8 mouse cellular contexts compared by ENCODE assay signal in genomic region chr4:125160320-125160950, GRCm38 (mm10). TPM values are rescaled to one million over a fixed set of nuclear protein-coding genes. Genes with fewer than 3 reads are reported as not detected.
DNase-seq lines count a peak whose midpoint lies in the region; ATAC-seq and TF ChIP-seq lines count a peak whose summit lies in the region.

No protein-coding gene starts in this region.

- no peak for TF ChIP-seq POLR2A in limb, embryonic 14.5 days (IDR thresholded peaks at IDR 0.05; ENCODE audit: borderline replicate concordance, extremely low read depth, insufficient read depth, insufficient read length)
- no peak for TF ChIP-seq POLR2A in myocyte (IDR thresholded peaks at IDR 0.05; ENCODE audit: insufficient read length, low read depth)

- no peak overlapping the region for H3ac ChIP-seq in myocyte (ENCODE audit: control insufficient read depth, insufficient read length)

- H3K27ac ChIP-seq in embryonic facial prominence, embryonic 14.5 days (replicated peaks; ENCODE audit: low read depth, low read length) = no peak overlapping the region
- no peak overlapping the region for H3K27ac ChIP-seq in heart, embryonic 12.5 days (ENCODE audit: poor library complexity, severe bottlenecking)
- H3K27ac ChIP-seq in kidney, embryonic 15.5 days = no peak overlapping the region
- H3K27ac ChIP-seq in limb, embryonic 14.5 days (replicated peaks; ENCODE audit: low read depth, low read length) = no peak overlapping the region

- WGBS in embryonic facial prominence, embryonic 14.5 days = 5% methylated on average over 19 of the region's 19 CpGs
- WGBS in heart, embryonic 12.5 days = 7% methylated on average over 19 of the region's 19 CpGs
- 5% methylated on average over 19 of the region's 19 CpGs for WGBS in kidney, embryonic 15.5 days
- WGBS in limb, embryonic 14.5 days = 5% methylated on average over 19 of the region's 19 CpGs

- no peaks in the 10 kb centered on the region for H3K79me2 ChIP-seq in myocyte (ENCODE audit: control insufficient read depth, insufficient read depth)

- peak; percentile 80 for ATAC-seq in embryonic facial prominence, embryonic 14.5 days (ENCODE audit: low read depth)
- ATAC-seq in heart, embryonic 12.5 days (ENCODE audit: insufficient number of reproducible peaks, low FRiP score) = no peak
- 0 out of 2 replicates have a peak, but pooled peaks have one; percentile 49 for ATAC-seq in kidney, embryonic 15.5 days (replicated peaks; ENCODE audit: low FRiP score)
- no peak; the same call in 1 of the 2 replicates for ATAC-seq in limb, embryonic 14.5 days (ENCODE audit: low FRiP score, low read depth)

- no peak overlapping the region; the same call in 1 of the 2 replicates for H3K4me3 ChIP-seq in embryonic facial prominence, embryonic 14.5 days (ENCODE audit: low read depth, low read length)
- no peak overlapping the region for H3K4me3 ChIP-seq in heart, embryonic 12.5 days
- H3K4me3 ChIP-seq in kidney, embryonic 15.5 days (replicated peaks) = no peak overlapping the region
- no peak overlapping the region for H3K4me3 ChIP-seq in limb, embryonic 14.5 days (replicated peaks; ENCODE audit: low read length)
- H3K4me3 ChIP-seq in myocyte = no peak overlapping the region

- peak overlapping the region; percentile 43 for H3K4me2 ChIP-seq in embryonic facial prominence, embryonic 14.5 days (ENCODE audit: low read depth, low read length)
- peak overlapping the region; percentile 36; the same call in 1 of the 2 replicates for H3K4me2 ChIP-seq in heart, embryonic 12.5 days
- H3K4me2 ChIP-seq in kidney, embryonic 15.5 days = peak overlapping the region; percentile 43
- peak overlapping the region; percentile 29; the same call in 1 of the 2 replicates for H3K4me2 ChIP-seq in limb, embryonic 14.5 days (replicated peaks; ENCODE audit: low read depth, low read length, severe bottlenecking)
- H3K4me2 ChIP-seq in myocyte (ENCODE audit: low read depth) = peak overlapping the region; percentile 25

- H3K9me3 ChIP-seq in embryonic facial prominence, embryonic 14.5 days (ENCODE audit: control insufficient read depth, low read length) = no peaks in the 10 kb centered on the region
- H3K9me3 ChIP-seq in heart, embryonic 12.5 days (replicated peaks) = no peaks in the 10 kb centered on the region
- no peaks in the 10 kb centered on the region for H3K9me3 ChIP-seq in kidney, embryonic 15.5 days (replicated peaks)
- no peaks in the 10 kb centered on the region for H3K9me3 ChIP-seq in limb, embryonic 14.5 days (ENCODE audit: control insufficient read depth, low read length)

- H3K4me1 ChIP-seq in embryonic facial prominence, embryonic 14.5 days (ENCODE audit: control insufficient read depth, insufficient read depth, low read length) = no peaks in the 10 kb centered on the region
- H3K4me1 ChIP-seq in heart, embryonic 12.5 days (replicated peaks) = no peaks in the 10 kb centered on the region
- H3K4me1 ChIP-seq in kidney, embryonic 15.5 days = peaks cover 4% of the 10 kb centered on the region; the same call in 1 of the 2 replicates
- H3K4me1 ChIP-seq in limb, embryonic 14.5 days (ENCODE audit: control insufficient read depth, insufficient read depth, low read length) = no peaks in the 10 kb centered on the region

- H3K9ac ChIP-seq in embryonic facial prominence, embryonic 14.5 days (ENCODE audit: low read depth, low read length) = peak overlapping the region; percentile 45; the same call in 1 of the 2 replicates
- no peak overlapping the region for H3K9ac ChIP-seq in heart, embryonic 12.5 days
- no peak overlapping the region for H3K9ac ChIP-seq in kidney, embryonic 15.5 days
- peak overlapping the region; percentile 32; the same call in 1 of the 2 replicates for H3K9ac ChIP-seq in limb, embryonic 14.5 days (ENCODE audit: low read depth, low read length, severe bottlenecking)

- peak; percentile 77 for DNase-seq in 3T3-L1 (ENCODE audit: low read depth, low spot score)
- peak; percentile 70 to 74 for DNase-seq in adrenal gland, postnatal 4 days (ENCODE audit: low spot score in 2 of 2)
- peak; percentile 80 for DNase-seq in embryonic facial prominence, embryonic 14.5 days (ENCODE audit: low spot score)
- peak; percentile 70 for DNase-seq in limb, embryonic 14.5 days (ENCODE audit: low spot score)
- peak; percentile 76 for DNase-seq in spleen, postnatal 36 days (ENCODE audit: low spot score in 2 of 2)

- no peaks in the 10 kb centered on the region for H3K27me3 ChIP-seq in embryonic facial prominence, embryonic 14.5 days (replicated peaks; ENCODE audit: control insufficient read depth, insufficient read depth, low read length)
- H3K27me3 ChIP-seq in heart, embryonic 12.5 days (replicated peaks) = peaks cover 34% of the 10 kb centered on the region
- H3K27me3 ChIP-seq in kidney, embryonic 15.5 days = peaks cover 9% of the 10 kb centered on the region; the same call in 1 of the 2 replicates
- H3K27me3 ChIP-seq in limb, embryonic 14.5 days (ENCODE audit: control insufficient read depth, insufficient read depth, low read length) = no peaks in the 10 kb centered on the region
- no peaks in the 10 kb centered on the region for H3K27me3 ChIP-seq in myocyte (ENCODE audit: control insufficient read depth, insufficient read depth, insufficient read length)

- no peaks in the 10 kb centered on the region for H3K36me3 ChIP-seq in embryonic facial prominence, embryonic 14.5 days (ENCODE audit: control insufficient read depth, insufficient read depth, low read length)
- H3K36me3 ChIP-seq in heart, embryonic 12.5 days = no peaks in the 10 kb centered on the region
- H3K36me3 ChIP-seq in kidney, embryonic 15.5 days = no peaks in the 10 kb centered on the region
- no peaks in the 10 kb centered on the region for H3K36me3 ChIP-seq in limb, embryonic 14.5 days (ENCODE audit: control insufficient read depth, insufficient read depth, low read length)
- H3K36me3 ChIP-seq in myocyte (ENCODE audit: control insufficient read depth, insufficient read depth) = no peaks in the 10 kb centered on the region

TF ChIP-seq in myocyte, 11 proteins besides CTCF, POLR2A, EP300 and RAD21:
- TF ChIP-seq MYOD1 (IDR thresholded peaks at IDR 0.05; ENCODE audit: control insufficient read depth in 1 of 3, insufficient read length in 2 of 3, low read depth in 2 of 3) (peak in 2 of 3 experiments; percentile 6 to 55), CEBPB (IDR thresholded peaks at IDR 0.05; ENCODE audit: insufficient read depth, poor library complexity, severe bottlenecking) (no peak), MYOG (IDR thresholded peaks at IDR 0.05; ENCODE audit: control insufficient read depth in 1 of 3, insufficient read depth in 1 of 3, insufficient read length in 2 of 3, low read depth in 2 of 3) (peak in 2 of 3 experiments; percentile 49 to 64)
TF ChIP-seq in myocyte: peak in this region for 2.

RNA-seq across cellular contexts. Expression of gene Zc3h12a, which starts 32.8 kb away (rescaled TPM):
- total RNA-seq in adrenal gland, postnatal 4 days (2021) = 1 to 10 TPM; 7.1 to 8.8 TPM
- 0.71 and 1.2 TPM in 2 replicates for polyA plus RNA-seq in embryonic facial prominence, embryonic 14.5 days (2014; fragmentation: Nextera tagmentation; extraction: Ambion mirVana)
- polyA plus RNA-seq in heart, embryonic 12.5 days (2016; fragmentation: Nextera tagmentation; extraction: Ambion mirVana) = 0.80 and 1.3 TPM in 2 replicates
- polyA plus RNA-seq in kidney, embryonic 15.5 days (2015; fragmentation: Nextera tagmentation; extraction: Ambion mirVana) = 0.33 and 0.44 TPM in 2 replicates
- polyA plus RNA-seq in limb, embryonic 14.5 days (2012; rRNA removed) = 3.0 and 3.2 TPM in 2 replicates
- polyA plus RNA-seq in limb, embryonic 14.5 days (2014; fragmentation: Nextera tagmentation; extraction: Ambion mirVana) = 1.4 and 1.7 TPM in 2 replicates
- 5.9 TPM for polyA plus RNA-seq in myocyte (2012; fragmentation: generic; extraction: Trizol)

Comparison
In these comparisons a context has a peak if more than half of its experiments do, and no peak if none do; other contexts are left out.
1. ATAC-seq: peak in embryonic facial prominence, embryonic 14.5 days (single experiment) and kidney, embryonic 15.5 days (single experiment); none in heart, embryonic 12.5 days (single experiment) and limb, embryonic 14.5 days (single experiment).
2. H3K9ac ChIP-seq: peak in embryonic facial prominence, embryonic 14.5 days (single experiment) and limb, embryonic 14.5 days (single experiment); none in heart, embryonic 12.5 days (single experiment) and kidney, embryonic 15.5 days (single experiment).
3. Peak in every context shown above with its lines, with median percentiles within 50 percentile points of each other: DNase-seq and H3K4me2 ChIP-seq.